Mouse (Mus musculus) MEL-GATA-1-ER (cell line): Measurements from ENCODE around the gene Atxn7l3.

Experiments used
- DNase-seq: peaks from one replicate; pipeline ENCODE4 v3.0.0-alpha.2; 2012; ENCODE audit warnings: low read depth; ENCODE audit errors: extremely low read depth

Gene Atxn7l3

GRCm38 (mm10) chr11:102318576-102319409 is 22.4 kb upstream of the Atxn7l3 start:
- no peak for DNase-seq

DNA sequence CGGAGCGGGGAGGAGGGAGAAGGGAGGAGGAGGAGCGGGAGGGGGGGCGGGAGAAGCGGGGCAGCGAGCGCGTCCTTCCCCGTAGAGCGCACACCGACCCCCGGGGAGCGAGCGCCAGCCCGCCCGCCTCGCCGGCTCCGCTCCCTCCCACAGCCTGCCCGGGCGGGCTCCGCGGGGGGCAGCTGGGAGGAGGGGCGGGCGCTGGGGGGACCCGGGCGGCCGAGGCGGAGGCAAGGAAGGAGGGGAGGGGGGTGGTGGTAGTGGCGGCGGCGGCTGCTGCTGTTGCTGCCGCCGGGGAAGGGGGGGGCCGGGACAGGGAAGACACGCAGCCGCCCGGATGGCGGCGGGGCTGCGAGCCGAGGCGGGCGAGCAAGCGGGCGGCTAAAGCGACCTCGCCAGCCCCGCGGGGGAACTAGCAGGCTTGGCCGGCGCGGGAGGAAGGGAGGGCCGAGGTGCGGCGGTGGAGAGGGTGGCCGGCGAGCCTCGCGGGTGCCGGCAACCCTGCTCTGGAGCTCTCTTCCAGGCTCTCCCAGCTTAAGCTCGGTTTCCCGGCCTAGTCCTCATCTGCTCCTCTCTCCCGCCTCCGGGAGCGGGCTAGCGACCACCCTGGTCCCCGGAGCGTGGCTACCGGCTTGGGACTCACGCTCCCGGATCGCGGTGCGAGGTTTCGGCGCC is 21.6 kb upstream of the Atxn7l3 start:
- no peak for DNase-seq

GRCm38 (mm10) chr11:102317298-102317900 is 21.0 kb upstream of the Atxn7l3 start:
- no peak for DNase-seq

GRCm38 (mm10) chr11:102316572-102317297 is 20.3 kb upstream of the Atxn7l3 start:
- no peak for DNase-seq

DNA sequence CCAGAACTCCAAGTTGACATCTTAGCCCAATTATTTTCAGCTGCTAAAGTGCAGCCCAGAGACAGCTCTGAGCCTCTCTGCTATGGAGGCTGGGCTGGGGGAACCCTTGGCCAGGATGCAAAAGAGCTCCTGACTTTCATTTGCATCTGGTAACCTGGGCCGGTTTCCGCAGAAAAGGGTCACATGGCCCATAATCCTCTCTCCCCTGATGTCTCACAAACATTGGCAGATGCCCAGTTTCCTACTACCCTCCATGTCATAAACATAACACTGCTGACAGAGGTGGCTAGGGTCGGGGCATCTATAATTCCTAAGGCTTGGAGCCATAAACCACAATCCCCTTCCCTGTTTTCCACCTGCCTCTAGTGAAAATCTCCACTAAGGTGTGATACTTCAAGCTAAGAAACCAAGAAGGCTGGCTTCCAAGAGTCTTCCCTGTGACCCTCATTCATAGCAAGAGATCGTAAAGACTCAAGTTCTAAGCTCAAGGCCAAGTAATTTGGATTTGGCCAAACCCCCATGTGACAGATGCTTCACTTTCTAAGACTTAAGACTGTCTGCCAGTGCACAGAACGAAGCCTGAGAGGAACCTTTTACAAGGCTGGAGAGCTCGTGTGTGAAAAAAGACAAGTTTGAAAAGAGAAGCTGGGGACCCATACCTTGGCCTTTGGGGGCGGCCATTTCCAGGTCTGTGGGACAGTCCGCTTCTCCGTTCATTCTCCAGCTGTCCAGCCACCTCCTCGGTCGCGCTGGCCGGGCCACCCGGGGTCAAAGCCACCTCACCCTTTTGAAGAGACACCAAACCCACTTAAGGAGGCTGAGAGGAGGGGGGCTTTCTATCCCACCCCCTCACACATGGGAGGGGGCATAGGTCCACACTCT is 19.5 kb upstream of the Atxn7l3 start:
- no peak for DNase-seq

GRCm38 (mm10) chr11:102314321-102314720 is 17.9 kb upstream of the Atxn7l3 start:
- DNase-seq: no peak

- no peak for DNase-seq
Observed at GRCm38 (mm10) chr11:102312586-102312985, 16.2 kb upstream of the Atxn7l3 start.

DNA sequence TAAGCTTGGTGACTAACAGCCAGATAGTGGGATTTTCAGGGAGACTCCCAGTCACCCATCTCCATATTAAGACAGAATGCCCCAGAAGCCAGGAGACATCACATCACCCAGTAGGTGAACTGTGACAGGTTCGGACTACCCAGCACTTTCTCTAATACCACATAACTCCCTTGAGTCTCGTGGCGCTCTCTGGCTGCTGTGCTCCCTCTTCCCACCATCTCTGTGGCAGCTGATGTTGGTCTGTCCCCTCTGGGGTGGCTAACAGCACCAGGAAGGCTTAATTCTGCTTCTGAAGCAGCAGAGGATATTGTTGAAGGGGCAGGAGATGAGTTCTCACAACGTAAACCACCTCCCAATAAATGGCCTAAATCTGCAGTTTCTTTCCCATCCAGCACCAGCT is 15.5 kb upstream of the Atxn7l3 start:
- DNase-seq: no peak

DNA sequence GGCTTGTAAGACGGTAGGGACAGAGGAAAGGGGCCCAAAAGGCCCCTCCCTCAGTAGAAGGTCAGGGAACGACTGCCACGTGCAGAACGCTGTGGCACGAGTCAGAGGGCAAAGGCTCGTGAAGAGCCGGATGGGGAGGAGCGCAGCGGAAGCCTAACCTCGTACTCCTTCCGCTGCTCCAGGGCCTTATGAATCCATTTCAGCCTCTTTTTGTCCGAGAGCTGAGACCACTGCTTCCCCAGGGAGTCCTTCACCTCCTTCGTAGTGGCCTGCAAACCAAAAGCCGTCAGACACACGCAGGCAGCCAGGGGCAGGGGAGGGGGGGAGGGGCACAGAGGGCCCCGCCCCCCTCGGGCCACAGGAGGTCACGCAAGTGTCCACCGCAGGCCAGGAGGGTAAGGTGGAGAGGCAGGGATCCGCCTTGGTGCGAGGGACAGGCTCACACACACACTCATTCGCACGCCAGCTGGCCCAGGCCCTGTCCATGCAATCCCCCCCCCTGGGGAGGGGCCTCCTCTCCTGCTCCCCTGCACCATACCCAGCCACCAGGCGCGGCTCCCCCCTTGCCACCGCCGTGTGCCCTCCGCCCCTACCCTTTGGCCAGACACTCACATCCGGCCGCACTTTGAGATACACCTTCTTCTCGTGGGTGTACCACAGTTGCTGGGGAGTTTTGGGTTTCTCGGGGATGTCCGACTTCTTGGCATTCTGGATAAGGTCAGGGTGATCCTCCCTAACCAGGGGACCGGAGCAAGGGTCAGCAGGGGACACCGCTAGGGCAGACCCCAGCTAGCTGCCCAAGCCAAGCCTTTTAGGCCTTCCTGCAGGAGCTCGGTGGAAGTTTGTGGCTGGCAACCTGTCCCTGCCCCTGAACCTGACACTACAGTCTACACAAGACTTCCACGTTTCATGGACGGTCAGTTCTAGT is 14.6 kb upstream of the Atxn7l3 start:
- no peak for DNase-seq

DNA sequence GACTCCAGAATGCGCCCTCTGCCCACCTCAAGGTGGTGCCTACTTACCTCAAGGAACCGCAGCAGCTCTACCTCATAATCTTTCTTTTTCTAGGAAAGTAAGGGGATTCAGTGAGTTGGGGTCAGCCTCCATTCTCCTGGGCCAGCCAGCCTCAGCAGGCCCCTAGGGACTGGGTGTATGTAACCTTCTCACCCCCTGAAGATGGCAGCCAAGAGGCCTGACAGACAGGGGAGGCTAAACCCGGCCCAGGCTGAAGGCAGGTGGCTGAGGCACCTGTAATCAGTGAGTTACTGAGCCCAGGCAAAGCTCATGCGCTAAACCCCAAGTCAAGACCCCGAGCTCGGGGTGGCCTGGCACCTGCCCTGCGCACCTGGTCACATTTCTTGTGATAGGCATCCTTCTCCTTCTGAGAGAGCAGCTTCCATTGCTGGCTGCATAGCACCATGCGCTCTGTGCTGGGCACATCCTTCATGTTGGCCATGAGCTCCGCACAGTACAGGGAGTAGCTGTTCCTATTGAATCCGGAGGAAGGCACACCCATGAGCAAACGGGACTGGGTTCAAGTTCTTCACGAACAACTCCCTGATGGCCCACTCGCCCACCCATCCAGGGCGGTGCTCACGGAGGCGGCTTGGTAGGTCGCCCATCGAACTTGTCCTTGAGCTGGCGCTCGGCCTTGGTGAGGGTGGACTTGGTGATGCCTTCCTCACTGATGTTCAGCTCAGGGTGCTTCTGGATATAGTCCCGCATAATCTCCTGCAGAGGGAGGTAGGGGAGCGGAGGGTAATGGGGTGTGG is 13.6 kb upstream of the Atxn7l3 start:
- DNase-seq: no peak

GRCm38 (mm10) chr11:102308979-102309378 is 12.5 kb upstream of the Atxn7l3 start:
- peak; percentile 87 for DNase-seq

GRCm38 (mm10) chr11:102308104-102308503 is 11.7 kb upstream of the Atxn7l3 start:
- DNase-seq: no peak

DNA sequence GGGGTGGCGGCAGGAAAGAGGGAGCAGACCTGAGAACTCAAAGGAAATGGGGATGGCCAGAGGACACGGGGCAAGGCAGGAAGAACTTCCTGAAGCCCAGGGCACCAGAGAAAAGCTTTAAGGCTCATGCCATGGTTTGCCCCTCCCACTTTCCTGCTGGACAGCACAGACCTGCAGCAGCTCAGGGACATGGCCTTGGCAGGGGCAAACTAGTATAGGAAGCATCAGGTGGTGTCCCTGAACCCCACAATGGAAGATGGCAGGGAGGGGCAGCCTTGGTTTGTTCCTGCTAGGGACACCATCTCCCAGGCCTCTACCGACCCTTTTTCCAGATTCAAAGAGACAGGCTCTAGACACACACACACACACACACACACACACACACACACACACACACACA is 8.9 kb upstream of the Atxn7l3 start:
- no peak for DNase-seq

DNA sequence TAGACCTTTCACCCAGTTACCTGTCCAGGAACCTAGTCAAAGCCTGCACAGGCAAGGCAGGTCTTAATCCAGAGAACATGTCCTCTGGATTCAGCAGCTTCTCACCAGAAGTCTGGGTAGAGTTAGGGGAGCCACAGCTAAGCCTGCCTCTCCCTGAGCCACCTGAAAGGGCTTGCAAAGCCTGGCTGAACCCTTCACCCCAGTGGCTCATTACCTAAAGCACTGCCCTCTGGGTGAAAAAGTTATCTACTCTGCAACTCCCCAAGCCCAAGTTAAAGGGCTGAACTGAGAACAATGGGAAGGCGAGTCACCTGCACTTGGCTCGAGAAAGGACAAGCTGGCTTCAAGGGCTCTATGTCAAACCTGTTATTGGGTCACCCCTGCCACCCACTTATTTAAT is 7.7 kb upstream of the Atxn7l3 start:
- no peak for DNase-seq

- no peak for DNase-seq
Observed at GRCm38 (mm10) chr11:102299839-102300238, 3.4 kb upstream of the Atxn7l3 start.

DNA sequence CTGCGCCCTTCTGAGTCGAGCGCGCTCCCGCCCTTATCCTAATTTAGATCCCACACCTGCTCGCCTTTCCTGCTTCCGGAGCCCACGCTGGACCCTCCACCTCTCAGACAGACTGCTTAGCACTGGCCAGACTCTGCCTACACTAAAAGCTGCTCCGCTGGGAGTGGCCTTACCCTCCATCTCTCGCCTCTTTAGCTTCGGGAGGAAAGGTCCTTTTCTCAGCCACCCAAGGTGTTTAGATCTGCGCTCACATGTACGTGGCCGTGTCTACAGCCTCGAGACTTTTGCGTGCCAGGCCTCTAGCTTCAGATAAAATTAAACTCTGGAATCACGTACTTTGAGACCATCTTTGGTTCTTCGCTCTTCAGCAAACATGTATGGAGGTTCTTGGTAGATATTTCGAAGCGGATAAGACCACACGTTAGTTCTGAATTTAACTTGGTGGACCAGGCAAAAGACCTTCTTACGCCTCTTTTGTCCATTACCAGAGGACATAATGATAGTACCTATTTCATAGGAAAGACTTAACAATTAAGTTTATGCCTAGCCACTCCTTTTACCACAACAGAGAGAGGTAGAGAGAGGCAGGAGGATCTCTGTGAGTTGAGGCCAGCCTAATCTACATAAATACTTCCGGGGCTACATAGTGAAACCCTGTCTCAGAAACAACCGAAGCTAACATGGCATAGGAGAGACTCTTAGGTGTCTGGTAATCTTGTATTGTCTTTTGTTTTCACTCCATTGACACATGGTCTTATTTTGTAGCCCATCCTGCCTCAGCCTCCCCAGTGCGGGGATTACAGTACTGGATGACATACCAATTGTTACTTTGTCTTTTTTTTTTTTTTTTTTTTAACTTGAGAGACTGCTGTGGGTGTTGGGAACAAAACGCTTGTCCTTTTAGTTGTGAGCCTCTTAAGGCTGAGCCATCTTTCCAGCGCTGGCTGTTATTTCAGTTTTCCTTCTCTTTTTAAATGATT is 1.4 kb upstream of the Atxn7l3 start:
- no peak for DNase-seq

- DNase-seq: no peak
Observed at GRCm38 (mm10) chr11:102295598-102296471, 596 bp downstream of the Atxn7l3 start.
